Mouse (Mus musculus) small intestine, adult 2 months (tissue): ENCODE measurements around the gene Rdh5.

Source experiments
- CTCF ChIP-seq: fragments of 200-500 bp; IDR thresholded peaks from 2 replicates; pipeline ENCODE4 v1.5.1; 2012; ENCODE audit warnings: low read depth, mild to moderate bottlenecking, control low read depth, inconsistent platforms, low read length, moderate library complexity, mixed read lengths; ENCODE audit not compliant: insufficient replicate concordance, insufficient read length; ENCODE audit errors: extremely low read depth
- POLR2A ChIP-seq: fragments of 200-500 bp; IDR thresholded peaks from 2 replicates; pipeline ENCODE4 v1.6.1; 2012; ENCODE audit warnings: low read depth, mild to moderate bottlenecking, control low read depth, inconsistent platforms, low read length, moderate library complexity

DNA sequence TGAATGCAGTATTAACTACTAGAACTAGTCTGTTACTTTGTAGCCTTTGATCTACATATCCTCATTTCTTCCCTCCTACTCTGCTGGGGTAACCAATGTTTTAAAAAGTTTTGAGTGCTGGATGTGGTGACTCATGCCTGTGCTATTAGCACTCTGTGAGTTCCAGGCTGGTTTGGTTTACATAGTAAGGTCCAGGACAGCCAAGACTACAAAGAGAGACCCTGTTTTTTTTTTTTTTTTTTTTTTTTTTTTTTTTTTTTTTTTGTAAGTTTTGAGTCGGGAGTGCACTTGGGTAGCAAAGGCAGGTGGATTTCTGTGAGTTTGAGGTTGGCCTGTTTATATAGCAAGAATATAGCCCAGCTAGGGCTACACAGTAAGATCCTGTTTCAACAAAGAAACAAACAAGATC is 45.7 kb upstream of the Rdh5 start:
- no peak for TF ChIP-seq CTCF
- TF ChIP-seq POLR2A = no peak
